Mouse (Mus musculus): ENCODE results near the gene Zfp697. TPM values are rescaled to one million over a fixed set of nuclear protein-coding genes. Genes with fewer than 3 reads are reported as not detected.
"Not testable (repeated sequence)": the region's sequence is repeated elsewhere in the genome, so short reads cannot be mapped to it uniquely, and the experiment has no call there.

Gene Zfp697
- polyA plus RNA-seq, 2 experiments = 1.6 to 1.7 TPM

GRCm38 (mm10) chr3:98734340-98734739 lies 352.1 kb downstream of the Zfp697 start:
- TF ChIP-seq CTCF (IDR thresholded peaks at IDR 0.05; ENCODE audit: low read depth) = no peak
- TF ChIP-seq EP300 (IDR thresholded peaks at IDR 0.05; ENCODE audit: low read depth) = no peak
- no peak for DNase-seq (ENCODE audit: low read depth in 3 of 3, low spot score in 3 of 3)
- ATAC-seq (ENCODE audit: insufficient read depth) = no peak
- Histone ChIP-seq H3K4me1 (replicated peaks; ENCODE audit: control insufficient read depth in 2 of 2, insufficient read depth in 2 of 2, low read length in 1 of 2) (no peaks in the 10 kb centered on the region), H3K27me3 (ENCODE audit: control insufficient read depth, insufficient read depth, low read length) (no peaks in the 10 kb centered on the region), H3K9ac (replicated peaks) (no peak overlapping the region), H3K4me3 (ENCODE audit: insufficient read depth in 1 of 2, low read depth in 2 of 2, low read length in 2 of 2) (no peak overlapping the region), H3K4me2 (ENCODE audit: low read depth) (no peak overlapping the region), H3K9me3 (ENCODE audit: control insufficient read depth, low read length) (no peaks in the 10 kb centered on the region), H3K27ac (no peak overlapping the region), H3K36me3 (replicated peaks; ENCODE audit: control insufficient read depth, insufficient read depth, low read depth) (no peaks in the 10 kb centered on the region)
- WGBS (ENCODE audit: insufficient replicate concordance) = 50% methylated on average over 4 of the region's 4 CpGs

GRCm38 (mm10) chr3:98741043-98741442 lies 358.8 kb downstream of the Zfp697 start:
- not testable (repeated sequence) for H3K27ac ChIP-seq; H3K9ac ChIP-seq (replicated peaks); H3K4me1 ChIP-seq (replicated peaks; ENCODE audit: control insufficient read depth in 2 of 2, insufficient read depth in 2 of 2, low read length in 1 of 2); ATAC-seq (ENCODE audit: insufficient read depth); H3K4me2 ChIP-seq (ENCODE audit: low read depth); H3K4me3 ChIP-seq (ENCODE audit: insufficient read depth in 1 of 2, low read depth in 2 of 2, low read length in 2 of 2); H3K9me3 ChIP-seq (ENCODE audit: control insufficient read depth, low read length); H3K36me3 ChIP-seq (replicated peaks; ENCODE audit: control insufficient read depth, insufficient read depth, low read depth); H3K27me3 ChIP-seq (ENCODE audit: control insufficient read depth, insufficient read depth, low read length); DNase-seq (ENCODE audit: low read depth in 3 of 3, low spot score in 3 of 3)
- 47% methylated on average over 1 of the region's 1 CpGs for WGBS (ENCODE audit: insufficient replicate concordance)

- DNase-seq (ENCODE audit: low read depth in 3 of 3, low spot score in 3 of 3) (no peak), ATAC-seq (ENCODE audit: insufficient read depth) (no peak)
- Histone ChIP-seq H3K4me1 (replicated peaks; ENCODE audit: control insufficient read depth in 2 of 2, insufficient read depth in 2 of 2, low read length in 1 of 2) (no peaks in the 10 kb centered on the region), H3K4me2 (ENCODE audit: low read depth) (no peak overlapping the region), H3K9ac (replicated peaks) (no peak overlapping the region), H3K4me3 (ENCODE audit: insufficient read depth in 1 of 2, low read depth in 2 of 2, low read length in 2 of 2) (no peak overlapping the region), H3K9me3 (ENCODE audit: control insufficient read depth, low read length) (no peaks in the 10 kb centered on the region), H3K36me3 (replicated peaks; ENCODE audit: control insufficient read depth, insufficient read depth, low read depth) (no peaks in the 10 kb centered on the region), H3K27ac (no peak overlapping the region), H3K27me3 (ENCODE audit: control insufficient read depth, insufficient read depth, low read length) (no peaks in the 10 kb centered on the region)
- 33% methylated on average over 2 of the region's 2 CpGs for WGBS (ENCODE audit: insufficient replicate concordance)
- TF ChIP-seq CTCF (IDR thresholded peaks at IDR 0.05; ENCODE audit: low read depth) (no peak), EP300 (IDR thresholded peaks at IDR 0.05; ENCODE audit: low read depth) (no peak)
Observed at GRCm38 (mm10) chr3:98752171-98752570, 369.9 kb downstream of the Zfp697 start.

DNA sequence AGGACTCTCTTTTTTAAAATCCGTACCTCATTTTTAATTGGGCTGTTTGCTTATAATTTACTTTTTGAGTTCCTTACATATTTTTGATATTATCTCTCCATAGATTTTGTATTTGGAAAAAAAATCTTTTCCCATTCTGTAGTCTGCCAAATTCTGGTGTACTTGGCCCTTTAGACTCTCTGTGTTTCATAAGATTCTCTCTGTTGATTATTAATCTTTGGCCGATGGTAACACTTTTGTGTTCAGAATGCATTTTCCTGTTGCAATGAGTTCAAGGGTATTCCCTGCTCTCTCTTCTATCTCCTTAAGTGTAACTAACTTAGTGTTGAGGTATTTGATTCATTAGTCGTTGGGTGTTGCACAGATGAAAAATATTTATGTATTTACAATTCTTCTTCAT lies 374.6 kb downstream of the Zfp697 start:
- Histone ChIP-seq H3K9ac (replicated peaks) (no peak overlapping the region), H3K4me2 (ENCODE audit: low read depth) (no peak overlapping the region), H3K27me3 (ENCODE audit: control insufficient read depth, insufficient read depth, low read length) (no peaks in the 10 kb centered on the region), H3K4me1 (replicated peaks; ENCODE audit: control insufficient read depth in 2 of 2, insufficient read depth in 2 of 2, low read length in 1 of 2) (no peaks in the 10 kb centered on the region), H3K27ac (no peak overlapping the region), H3K9me3 (ENCODE audit: control insufficient read depth, low read length) (no peaks in the 10 kb centered on the region), H3K4me3 (ENCODE audit: insufficient read depth in 1 of 2, low read depth in 2 of 2, low read length in 2 of 2) (no peak overlapping the region), H3K36me3 (replicated peaks; ENCODE audit: control insufficient read depth, insufficient read depth, low read depth) (no peaks in the 10 kb centered on the region)
- ATAC-seq (ENCODE audit: insufficient read depth) = no peak
- WGBS (ENCODE audit: insufficient replicate concordance) = 58% methylated on average over 3 of the region's 3 CpGs
- no peak for DNase-seq (ENCODE audit: low read depth in 3 of 3, low spot score in 3 of 3)
- no peak for TF ChIP-seq CTCF (IDR thresholded peaks at IDR 0.05; ENCODE audit: low read depth)
- no peak for TF ChIP-seq EP300 (IDR thresholded peaks at IDR 0.05; ENCODE audit: low read depth)

DNA sequence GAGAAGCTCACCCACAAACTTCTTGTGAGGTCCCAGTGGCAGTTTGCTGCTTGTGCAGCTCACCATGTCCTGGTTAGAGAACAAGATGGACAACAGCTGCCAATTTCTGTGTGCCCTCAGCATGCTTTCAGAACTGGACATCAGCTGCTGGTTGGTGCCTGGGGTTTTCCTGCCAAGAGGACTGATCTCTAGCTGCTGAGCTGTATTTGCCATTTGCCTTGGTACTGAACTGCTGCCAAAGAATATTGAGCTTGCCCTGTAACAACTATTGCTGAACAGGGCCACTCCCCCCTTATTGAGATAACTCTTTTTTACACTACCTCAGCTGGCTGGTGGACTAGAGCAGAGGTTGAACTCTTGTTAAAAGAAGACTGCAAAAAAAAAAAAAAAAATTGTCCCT lies 381.9 kb downstream of the Zfp697 start:
- H3K27ac ChIP-seq = no peak overlapping the region
- ATAC-seq (ENCODE audit: insufficient read depth) (no peak), DNase-seq (ENCODE audit: low read depth in 3 of 3, low spot score in 3 of 3) (no peak)
- no peaks in the 10 kb centered on the region for H3K36me3 ChIP-seq (replicated peaks; ENCODE audit: control insufficient read depth, insufficient read depth, low read depth)
- H3K4me1 ChIP-seq (replicated peaks; ENCODE audit: control insufficient read depth in 2 of 2, insufficient read depth in 2 of 2, low read length in 1 of 2) = no peaks in the 10 kb centered on the region
- no peak for TF ChIP-seq EP300 (IDR thresholded peaks at IDR 0.05; ENCODE audit: low read depth)
- no peak for TF ChIP-seq CTCF (IDR thresholded peaks at IDR 0.05; ENCODE audit: low read depth)
- no peak overlapping the region for H3K4me2 ChIP-seq (ENCODE audit: low read depth)
- H3K27me3 ChIP-seq (ENCODE audit: control insufficient read depth, insufficient read depth, low read length) = no peaks in the 10 kb centered on the region
- no peak overlapping the region for H3K9ac ChIP-seq (replicated peaks)
- no peak overlapping the region for H3K4me3 ChIP-seq (ENCODE audit: insufficient read depth in 1 of 2, low read depth in 2 of 2, low read length in 2 of 2)
- no peaks in the 10 kb centered on the region for H3K9me3 ChIP-seq (ENCODE audit: control insufficient read depth, low read length)

- Histone ChIP-seq H3K27me3 (ENCODE audit: control insufficient read depth, insufficient read depth, low read length) (no peaks in the 10 kb centered on the region), H3K27ac (no peak overlapping the region), H3K4me2 (ENCODE audit: low read depth) (no peak overlapping the region), H3K36me3 (replicated peaks; ENCODE audit: control insufficient read depth, insufficient read depth, low read depth) (no peaks in the 10 kb centered on the region), H3K9me3 (ENCODE audit: control insufficient read depth, low read length) (no peaks in the 10 kb centered on the region), H3K4me1 (replicated peaks; ENCODE audit: control insufficient read depth in 2 of 2, insufficient read depth in 2 of 2, low read length in 1 of 2) (no peaks in the 10 kb centered on the region), H3K4me3 (ENCODE audit: insufficient read depth in 1 of 2, low read depth in 2 of 2, low read length in 2 of 2) (no peak overlapping the region), H3K9ac (replicated peaks) (no peak overlapping the region)
- ATAC-seq (ENCODE audit: insufficient read depth) (no peak), DNase-seq (ENCODE audit: low read depth in 3 of 3, low spot score in 3 of 3) (no peak)
- TF ChIP-seq CTCF (IDR thresholded peaks at IDR 0.05; ENCODE audit: low read depth) (no peak), EP300 (IDR thresholded peaks at IDR 0.05; ENCODE audit: low read depth) (no peak)
Observed at GRCm38 (mm10) chr3:98780921-98781320, 398.7 kb downstream of the Zfp697 start.

All from liver, embryonic 14.5 days (tissue).